12 mouse cellular contexts compared by ENCODE assay signal in the genomic region with DNA sequence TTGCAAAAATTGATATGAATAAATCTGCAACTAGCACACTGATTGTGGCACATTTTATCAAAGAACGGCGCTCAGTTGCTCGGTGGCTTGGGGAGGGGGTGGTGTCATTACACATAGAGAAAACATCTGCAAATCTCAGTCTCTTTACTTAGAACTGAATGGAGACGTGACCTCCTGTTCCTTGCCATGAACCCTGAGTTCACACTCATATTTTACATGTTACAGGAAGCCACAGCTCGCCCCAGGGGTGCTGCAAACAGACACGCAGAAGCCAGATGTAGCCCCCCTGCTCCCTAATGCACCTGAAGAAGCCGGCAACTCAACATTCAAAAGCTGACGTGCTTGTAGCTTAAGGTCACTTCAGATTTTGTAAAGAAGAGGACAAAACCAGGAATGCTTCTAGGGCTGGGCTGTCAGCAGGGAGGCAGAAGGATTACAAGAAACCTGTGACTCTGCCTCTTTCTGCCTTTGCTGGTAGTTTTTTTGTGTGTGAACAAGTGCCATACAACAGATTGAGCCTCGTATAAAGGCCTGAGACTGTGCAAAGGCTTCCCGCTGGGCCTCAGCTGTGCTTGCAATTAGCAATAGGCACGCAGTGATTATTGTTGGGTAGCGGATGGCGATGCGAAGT. TPM values are rescaled to one million over a fixed set of nuclear protein-coding genes. Genes with fewer than 3 reads are reported as not detected.
A peak's percentile ranks its signal among the peaks of the same experiment; 100 is the strongest.
DNase-seq lines count a peak whose midpoint lies in the region; ATAC-seq and TF ChIP-seq lines count a peak whose summit lies in the region.
"Had no signal": no experiment of that assay in that cellular context is flagged by ENCODE, and none has a peak within 500 bp of the region (broad histone marks: within the 10 kb centered on the region; RNA-seq: fewer than 3 reads in every experiment).

No protein-coding gene starts in this region.

- 4% methylated on average over 14 of the region's 14 CpGs for WGBS in hindbrain, embryonic 11.5 days
- 11% methylated on average over 14 of the region's 14 CpGs for WGBS in midbrain, embryonic 15.5 days
- 52% methylated on average over 14 of the region's 14 CpGs for WGBS in lung, adult 2 months

- H3K27ac ChIP-seq in hindbrain, embryonic 11.5 days (ENCODE audit: low read depth, low read length) = no peak overlapping the region
- H3K27ac ChIP-seq in midbrain, embryonic 15.5 days = no peak overlapping the region
- H3K27ac ChIP-seq: heart, embryonic 15.5 days; stomach, postnatal 0 days had no signal

- H3K36me3 ChIP-seq in hindbrain, embryonic 11.5 days (ENCODE audit: control insufficient read depth, insufficient read depth, low read length) = no peaks in the 10 kb centered on the region
- H3K36me3 ChIP-seq in midbrain, embryonic 15.5 days (replicated peaks) = no peaks in the 10 kb centered on the region
- H3K36me3 ChIP-seq: heart, embryonic 15.5 days had no signal

- H3K4me2 ChIP-seq in hindbrain, embryonic 11.5 days (replicated peaks; ENCODE audit: low read depth, low read length) = no peak overlapping the region
- no peak overlapping the region for H3K4me2 ChIP-seq in midbrain, embryonic 15.5 days
- H3K4me2 ChIP-seq: heart, embryonic 15.5 days had no signal

- H3K9me3 ChIP-seq in hindbrain, embryonic 11.5 days (ENCODE audit: control insufficient read depth, low read length) = no peaks in the 10 kb centered on the region
- no peaks in the 10 kb centered on the region for H3K9me3 ChIP-seq in midbrain, embryonic 15.5 days
- H3K9me3 ChIP-seq: heart, embryonic 15.5 days had no signal

- no peak overlapping the region for H3K4me3 ChIP-seq in hindbrain, embryonic 11.5 days (ENCODE audit: low read depth, low read length)
- H3K4me3 ChIP-seq in midbrain, embryonic 15.5 days = no peak overlapping the region
- H3K4me3 ChIP-seq in lung, adult 2 months (replicated peaks; ENCODE audit: extremely low read depth, low read depth, low read length) = no peak overlapping the region
- H3K4me3 ChIP-seq: heart, embryonic 15.5 days had no signal

- H3K4me1 ChIP-seq in hindbrain, embryonic 11.5 days (replicated peaks; ENCODE audit: control insufficient read depth, insufficient read depth, low read length) = peaks cover 10% of the 10 kb centered on the region
- peaks cover 21% of the 10 kb centered on the region for H3K4me1 ChIP-seq in midbrain, embryonic 15.5 days
- no peaks in the 10 kb centered on the region for H3K4me1 ChIP-seq in lung, adult 2 months (ENCODE audit: control insufficient read depth, insufficient read depth, low read length)
- H3K4me1 ChIP-seq: heart, embryonic 15.5 days had no signal

- TF ChIP-seq POLR2A in lung, adult 2 months (IDR thresholded peaks at IDR 0.05; ENCODE audit: borderline replicate concordance, extremely low read depth, low read depth, low read length) = no peak

- DNase-seq in R1 (ENCODE audit: low read depth, low spot score) = peak; percentile 91
- peak; percentile 77 for DNase-seq in embryo, embryonic 10 days (ENCODE audit: low spot score)
- peak; percentile 60 for DNase-seq in hindbrain, embryonic 11.5 days (ENCODE audit: low spot score)
- DNase-seq in lung, adult 2 months = no peak
- DNase-seq in adrenal gland, postnatal 36 days = no peak
- no peak for DNase-seq in spleen, adult 18-20 months

- no peak for TF ChIP-seq CTCF in lung, adult 2 months (IDR thresholded peaks at IDR 0.05; ENCODE audit: insufficient read depth, low read length)

- H3K27me3 ChIP-seq in hindbrain, embryonic 11.5 days (ENCODE audit: control insufficient read depth, insufficient read depth, low read length) = peaks cover 79% of the 10 kb centered on the region
- peaks cover 85% of the 10 kb centered on the region for H3K27me3 ChIP-seq in midbrain, embryonic 15.5 days (replicated peaks)

- no peak for ATAC-seq in hindbrain, embryonic 11.5 days (ENCODE audit: low FRiP score)
- ATAC-seq in midbrain, embryonic 15.5 days (replicated peaks) = peak; percentile 26; the same call in 1 of the 2 replicates
- no peak for ATAC-seq in monocyte, adult 5-6 weeks (replicated peaks; ENCODE audit: insufficient number of reproducible peaks, low FRiP score, low TSS enrichment, poor library complexity, severe bottlenecking)

- H3K9ac ChIP-seq in hindbrain, embryonic 11.5 days (ENCODE audit: low read depth, low read length) = no peak overlapping the region
- no peak overlapping the region for H3K9ac ChIP-seq in midbrain, embryonic 15.5 days
- H3K9ac ChIP-seq: heart, embryonic 15.5 days had no signal

RNA-seq across cellular contexts. Expression of a gene that starts 40.9 kb away (rescaled TPM):
- not detected in 2 replicates for polyA plus RNA-seq in hindbrain, embryonic 11.5 days (2014; fragmentation: Nextera tagmentation; extraction: Ambion mirVana)
- polyA plus RNA-seq in midbrain, embryonic 15.5 days (2015; fragmentation: Nextera tagmentation; extraction: Ambion mirVana) = 4.1 and 4.2 TPM in 2 replicates
- total RNA-seq in monocyte, adult 5-6 weeks (2017) = not detected in 3 replicates
- polyA plus RNA-seq in lung, adult 2 months (2012; rRNA removed) = not detected in 2 replicates
- not detected for total RNA-seq in adrenal gland, postnatal 36 days (2021)
- polyA plus RNA-seq: C2C12; liver, embryonic 16.5 days; stomach, postnatal 0 days had no signal

Comparison
In these comparisons a context has a peak if more than half of its experiments do, and no peak if none do; other contexts are left out.
1. DNase-seq: peak in R1 (single experiment), embryo, embryonic 10 days (single experiment) and hindbrain, embryonic 11.5 days (single experiment); none in lung, adult 2 months (single experiment), adrenal gland, postnatal 36 days (0 of 2) and spleen, adult 18-20 months (0 of 2).